ENCODE assay signal across 16 mouse cellular contexts in the genomic region with DNA sequence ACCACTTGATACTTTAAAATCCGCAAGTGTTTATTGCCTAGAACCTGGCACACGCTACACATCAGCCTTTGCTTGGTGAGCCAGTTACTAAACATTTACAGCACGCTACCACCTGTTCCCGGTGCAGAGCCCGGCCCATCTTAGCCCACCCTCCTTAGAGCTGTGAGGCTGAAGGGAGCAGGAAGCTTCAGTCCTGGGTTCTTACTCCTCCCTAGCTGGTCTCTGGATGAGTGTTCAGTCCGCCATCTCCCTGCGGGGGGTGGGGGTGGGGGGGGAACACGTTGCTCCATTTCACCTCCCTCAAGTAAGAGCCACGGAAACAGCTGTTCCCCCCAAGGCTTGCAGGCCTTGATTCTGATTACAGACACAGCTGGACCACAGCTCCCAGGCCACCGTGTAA.
DNase-seq lines count a peak whose midpoint lies in the region; ATAC-seq and TF ChIP-seq lines count a peak whose summit lies in the region.
"Had no signal": no experiment of that assay in that cellular context is flagged by ENCODE, and none has a peak within 500 bp of the region (broad histone marks: within the 10 kb centered on the region; RNA-seq: fewer than 3 reads in every experiment).

No protein-coding gene starts in this region.

- 25% methylated on average over 10 of the region's 10 CpGs for WGBS in forebrain, embryonic 11.5 days
- 27% methylated on average over 10 of the region's 10 CpGs for WGBS in forebrain, embryonic 16.5 days
- 13% methylated on average over 10 of the region's 10 CpGs for WGBS in neural tube, embryonic 11.5 days
- WGBS in limb, embryonic 13.5 days = 5% methylated on average over 10 of the region's 10 CpGs

- intact Hi-C loops in gastrocnemius, adult 2 months (cut with DNase I) = no loop called here

- H3K4me3 ChIP-seq in forebrain, embryonic 11.5 days (ENCODE audit: low read depth, low read length) = no peak overlapping the region
- no peak overlapping the region for H3K4me3 ChIP-seq in forebrain, embryonic 16.5 days (replicated peaks; ENCODE audit: low read length)
- H3K4me3 ChIP-seq in neural tube, embryonic 11.5 days (ENCODE audit: low read depth, low read length) = no peak overlapping the region
- no peak overlapping the region for H3K4me3 ChIP-seq in limb, embryonic 13.5 days
- H3K4me3 ChIP-seq in gastrocnemius, adult 2 months = no peak overlapping the region
- H3K4me3 ChIP-seq: forebrain, embryonic 10.5 days; intestine, embryonic 15.5 days had no signal

- peaks cover 20% of the 10 kb centered on the region; the same call in 1 of the 2 replicates for H3K4me1 ChIP-seq in forebrain, embryonic 11.5 days (replicated peaks; ENCODE audit: control insufficient read depth, insufficient read depth, low read length)
- peaks cover 11% of the 10 kb centered on the region for H3K4me1 ChIP-seq in forebrain, embryonic 16.5 days (replicated peaks; ENCODE audit: control insufficient read depth, insufficient read depth, low read length)
- peaks cover 16% of the 10 kb centered on the region for H3K4me1 ChIP-seq in neural tube, embryonic 11.5 days (ENCODE audit: control insufficient read depth, insufficient read depth, low read length)
- peaks cover 42% of the 10 kb centered on the region for H3K4me1 ChIP-seq in limb, embryonic 13.5 days
- H3K4me1 ChIP-seq: intestine, embryonic 15.5 days had no signal

- no peak overlapping the region for H3K27ac ChIP-seq in forebrain, embryonic 11.5 days (ENCODE audit: low read depth, low read length)
- H3K27ac ChIP-seq in forebrain, embryonic 16.5 days (ENCODE audit: low read length) = no peak overlapping the region
- H3K27ac ChIP-seq in neural tube, embryonic 11.5 days (ENCODE audit: low read depth, low read length) = no peak overlapping the region
- no peak overlapping the region for H3K27ac ChIP-seq in limb, embryonic 13.5 days
- H3K27ac ChIP-seq in gastrocnemius, adult 2 months = no peak overlapping the region
- H3K27ac ChIP-seq: intestine, embryonic 15.5 days; liver, embryonic 14.5 days had no signal

- no peak for ATAC-seq in forebrain, embryonic 11.5 days (replicated peaks; ENCODE audit: low FRiP score)
- no peak for ATAC-seq in forebrain, embryonic 16.5 days
- no peak for ATAC-seq in neural tube, embryonic 11.5 days (ENCODE audit: insufficient read depth, low FRiP score, low TSS enrichment)
- ATAC-seq in limb, embryonic 13.5 days (ENCODE audit: low FRiP score, low read depth) = peak; percentile 77
- ATAC-seq in megakaryocyte progenitor cell, adult 5-6 weeks (replicated peaks; ENCODE audit: poor library complexity) = no peak
- ATAC-seq: intestine, embryonic 15.5 days had no signal

- TF ChIP-seq CTCF in gastrocnemius, adult 2 months (IDR thresholded peaks at IDR 0.05) = no peak

- peak; percentile 50 for DNase-seq in forebrain, embryonic 11.5 days (ENCODE audit: low spot score)
- no peak for DNase-seq in neural tube, embryonic 11.5 days (ENCODE audit: low spot score)
- no peak for DNase-seq in neural tube, embryonic 10.5 days (ENCODE audit: extremely low spot score, low spot score)
- DNase-seq in gastrocnemius, adult 2 months = no peak
- DNase-seq in thymus, postnatal 0 days (ENCODE audit: low spot score) = no peak
- DNase-seq: cerebellum, postnatal 25 days; heart, adult 18-20 months; kidney, postnatal 36 days; lung, postnatal 10 days; thymus, postnatal 14 days had no signal

- no peak overlapping the region for H3K9ac ChIP-seq in forebrain, embryonic 11.5 days (ENCODE audit: low read length)
- no peak overlapping the region for H3K9ac ChIP-seq in forebrain, embryonic 16.5 days (replicated peaks; ENCODE audit: low read depth, low read length)
- H3K9ac ChIP-seq in neural tube, embryonic 11.5 days (ENCODE audit: low read length) = no peak overlapping the region
- no peak overlapping the region for H3K9ac ChIP-seq in limb, embryonic 13.5 days
- H3K9ac ChIP-seq: intestine, embryonic 15.5 days; liver, embryonic 14.5 days had no signal

- H3K9me3 ChIP-seq in forebrain, embryonic 11.5 days (ENCODE audit: control insufficient read depth, low read length) = no peaks in the 10 kb centered on the region
- H3K9me3 ChIP-seq in forebrain, embryonic 16.5 days (ENCODE audit: control insufficient read depth, low read length) = no peaks in the 10 kb centered on the region
- no peaks in the 10 kb centered on the region for H3K9me3 ChIP-seq in neural tube, embryonic 11.5 days (ENCODE audit: control insufficient read depth, low read length)
- H3K9me3 ChIP-seq in limb, embryonic 13.5 days = no peaks in the 10 kb centered on the region
- H3K9me3 ChIP-seq: forebrain, embryonic 10.5 days; intestine, embryonic 15.5 days had no signal

- no peak overlapping the region for H3K4me2 ChIP-seq in forebrain, embryonic 11.5 days (ENCODE audit: low read depth, low read length, severe bottlenecking)
- H3K4me2 ChIP-seq in forebrain, embryonic 16.5 days (ENCODE audit: low read length) = no peak overlapping the region
- peak overlapping the region; percentile 31 for H3K4me2 ChIP-seq in neural tube, embryonic 11.5 days (ENCODE audit: low read depth)
- peak overlapping the region; percentile 27 for H3K4me2 ChIP-seq in limb, embryonic 13.5 days (replicated peaks)
- H3K4me2 ChIP-seq: intestine, embryonic 15.5 days had no signal

- H3K27me3 ChIP-seq in forebrain, embryonic 11.5 days (ENCODE audit: control insufficient read depth, insufficient read depth, low read length) = peaks cover 29% of the 10 kb centered on the region
- H3K27me3 ChIP-seq in forebrain, embryonic 16.5 days (replicated peaks; ENCODE audit: control insufficient read depth, insufficient read depth, low read length) = peaks cover 26% of the 10 kb centered on the region
- no peaks in the 10 kb centered on the region for H3K27me3 ChIP-seq in neural tube, embryonic 11.5 days (ENCODE audit: control insufficient read depth, insufficient read depth, low read length)
- H3K27me3 ChIP-seq in limb, embryonic 13.5 days = peaks cover 93% of the 10 kb centered on the region

- H3K36me3 ChIP-seq in forebrain, embryonic 11.5 days (ENCODE audit: control insufficient read depth, insufficient read depth, low read length) = no peaks in the 10 kb centered on the region
- no peaks in the 10 kb centered on the region for H3K36me3 ChIP-seq in forebrain, embryonic 16.5 days (ENCODE audit: control insufficient read depth, insufficient read depth)
- H3K36me3 ChIP-seq in neural tube, embryonic 11.5 days (ENCODE audit: control insufficient read depth, insufficient read depth, low read length) = no peaks in the 10 kb centered on the region
- H3K36me3 ChIP-seq in limb, embryonic 13.5 days = no peaks in the 10 kb centered on the region
- H3K36me3 ChIP-seq: forebrain, embryonic 10.5 days; intestine, embryonic 15.5 days had no signal

Comparison
In these comparisons a context has a peak if more than half of its experiments do, and no peak if none do; other contexts are left out.
1. H3K4me2 ChIP-seq: peak in neural tube, embryonic 11.5 days (single experiment) and limb, embryonic 13.5 days (single experiment); none in forebrain, embryonic 11.5 days (single experiment) and forebrain, embryonic 16.5 days (single experiment).